Mouse (Mus musculus) liver, embryonic 16.5 days (tissue): ENCODE measurements around the gene Msmb. TPM values are rescaled to one million over a fixed set of nuclear protein-coding genes. Genes with fewer than 3 reads are reported as not detected.
"Not testable (repeated sequence)": the region's sequence is repeated elsewhere in the genome, so short reads cannot be mapped to it uniquely, and the experiment has no call there.

Source experiments
- ATAC-seq: fragments of 200-750 bp; cut with Nextera tagmentation; 2 replicates; pipeline ENCODE4 v1.8.0; 2017; ENCODE audit warnings: low read depth, mild to moderate bottlenecking, moderate number of reproducible peaks, moderate library complexity
- H3K27ac ChIP-seq: fragments of 300-500 bp; sonication (generic); 2 replicates; pipeline ENCODE4 v1.5.1; 2014; ENCODE audit warnings: mild to moderate bottlenecking, low read length
- H3K27me3 ChIP-seq: fragments of 300-500 bp; sonication (generic); 2 replicates; pipeline ENCODE4 v1.6.1; 2014; ENCODE audit warnings: low read depth, low read length, mixed read lengths; ENCODE audit not compliant: control insufficient read depth, insufficient read depth
- H3K36me3 ChIP-seq: fragments of 300-500 bp; sonication (generic); 2 replicates; pipeline ENCODE4 v1.6.1; 2014; ENCODE audit warnings: mild to moderate bottlenecking; ENCODE audit not compliant: control insufficient read depth, insufficient read depth
- H3K4me1 ChIP-seq: fragments of 300-500 bp; sonication (generic); 2 replicates; pipeline ENCODE4 v1.6.1; 2014; ENCODE audit warnings: low read depth, low read length, mixed read lengths; ENCODE audit not compliant: control insufficient read depth
- H3K4me2 ChIP-seq: fragments of 300-500 bp; sonication (generic); 2 replicates; pipeline ENCODE4 v1.6.1; 2014; ENCODE audit warnings: low read depth, low read length, mixed read lengths
- H3K4me3 ChIP-seq: fragments of 300-500 bp; sonication (generic); 2 replicates; pipeline ENCODE4 v1.5.1; 2014; ENCODE audit warnings: low read depth, mild to moderate bottlenecking, low read length
- H3K9ac ChIP-seq: fragments of 300-500 bp; sonication (generic); 2 replicates; pipeline ENCODE4 v1.6.1; 2014; ENCODE audit warnings: low read depth, low read length
- H3K9me3 ChIP-seq: fragments of 300-500 bp; sonication (generic); replicated peaks from 2 replicates; pipeline ENCODE4 v1.6.1; 2016; ENCODE audit warnings: low read length; ENCODE audit not compliant: control insufficient read depth
- WGBS: fragments of 180-500 bp; shearing (Covaris S2); extraction: QIAGEN DNeasy Blood & Tissue Kit; methylation state at CpG from one replicate; pipeline ENCODE4 v1.1.7; 2014; ENCODE audit not compliant: insufficient replicate concordance; 5-methylcytosine and 5-hydroxymethylcytosine counted together
- polyA plus RNA-seq: library from polyadenylated mRNA; unstranded; fragments of >200 nt; fragmentation: Nextera tagmentation; extraction: Ambion mirVana; gene quantifications from 2 replicates; pipeline ENCODE4 v1.2.1, GENCODE M21; 2015

Gene Msmb
- polyA plus RNA-seq, 1 experiment from 2014 or later = not detected

DNA sequence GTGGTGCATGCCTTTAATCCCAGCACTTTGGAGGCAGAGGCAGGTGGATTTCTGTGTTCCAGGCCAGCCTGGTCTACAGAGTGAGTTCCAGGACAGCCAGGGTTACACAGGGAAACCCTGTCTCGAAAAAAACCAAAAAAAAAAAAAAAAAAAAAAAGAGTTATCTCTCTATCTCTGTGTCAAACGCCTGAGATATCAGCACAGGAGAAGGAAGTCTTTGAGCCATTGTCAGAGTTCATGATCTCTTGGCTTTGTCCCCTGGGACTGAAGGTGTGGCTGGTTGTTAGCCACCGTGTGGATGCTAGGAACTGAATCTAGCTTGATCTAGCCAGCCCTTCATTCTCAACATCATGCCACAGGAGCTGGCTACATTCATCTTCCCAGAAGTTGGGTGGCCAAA, 5.4 kb upstream of the Msmb start:
- not testable (repeated sequence) for H3K27ac ChIP-seq, H3K9ac ChIP-seq, ATAC-seq, H3K4me2 ChIP-seq, H3K27me3 ChIP-seq, H3K36me3 ChIP-seq, H3K4me3 ChIP-seq, H3K9me3 ChIP-seq
- WGBS = 15% methylated on average over 3 of the region's 3 CpGs
- H3K4me1 ChIP-seq = peaks cover 39% of the 10 kb centered on the region

GRCm38 (mm10) chr14:32140359-32140965, 1.4 kb upstream of the Msmb start:
- no peak for ATAC-seq
- Histone ChIP-seq H3K27me3 (no peaks in the 10 kb centered on the region), H3K36me3 (no peaks in the 10 kb centered on the region), H3K4me2 (no peak overlapping the region), H3K4me3 (no peak overlapping the region), H3K27ac (no peak overlapping the region), H3K4me1 (peaks cover 14% of the 10 kb centered on the region), H3K9me3 (no peaks in the 10 kb centered on the region), H3K9ac (no peak overlapping the region)
- WGBS = 45% methylated on average over 5 of the region's 5 CpGs

DNA sequence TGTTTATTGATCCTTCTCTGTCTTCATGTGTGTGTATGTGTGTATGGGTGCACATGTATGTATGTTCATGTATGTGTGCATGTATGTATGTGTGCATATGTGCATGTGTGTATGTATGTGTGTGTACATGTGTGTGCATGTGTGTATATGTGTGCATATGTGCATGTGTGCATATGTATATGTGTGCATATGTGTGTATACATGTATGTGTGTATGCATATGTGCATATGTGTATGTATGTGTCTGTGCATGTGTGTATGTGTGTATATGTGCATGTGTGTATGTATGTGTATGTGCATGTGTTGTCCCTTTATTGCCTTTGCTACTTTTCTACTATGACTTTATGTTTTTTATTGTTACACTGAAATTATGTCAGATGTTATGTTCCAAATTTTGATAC, 2.9 kb downstream of the Msmb start:
- H3K27me3 ChIP-seq = no peaks in the 10 kb centered on the region
- H3K27ac ChIP-seq = no peak overlapping the region
- no peak overlapping the region for H3K4me3 ChIP-seq
- no peaks in the 10 kb centered on the region for H3K36me3 ChIP-seq
- no peak for ATAC-seq
- no peaks in the 10 kb centered on the region for H3K9me3 ChIP-seq
- no peak overlapping the region for H3K9ac ChIP-seq
- peaks cover 19% of the 10 kb centered on the region for H3K4me1 ChIP-seq
- H3K4me2 ChIP-seq = no peak overlapping the region

DNA sequence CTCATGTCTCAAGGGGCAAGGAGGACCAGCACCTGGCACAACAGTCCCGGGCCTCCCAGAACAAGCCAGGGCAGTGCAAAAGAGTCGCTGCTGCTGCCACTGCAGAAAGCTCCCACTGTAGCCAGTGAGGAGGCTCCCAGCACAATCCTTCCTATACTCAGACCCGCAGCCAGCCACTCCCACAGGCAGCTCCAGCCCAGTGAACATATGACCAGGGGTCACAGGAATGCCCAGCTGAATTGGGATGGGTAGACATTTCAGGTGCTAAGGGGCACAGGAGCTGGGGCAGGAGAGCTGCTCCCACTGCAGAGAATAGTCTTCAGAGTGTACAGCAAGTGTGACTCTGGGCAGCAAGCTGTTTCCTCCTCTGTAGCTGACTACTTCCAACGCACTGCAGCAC, 3.6 kb downstream of the Msmb start:
- Histone ChIP-seq H3K27ac (peak overlapping the region; percentile 93), H3K4me1 (peaks cover 19% of the 10 kb centered on the region), H3K27me3 (no peaks in the 10 kb centered on the region), H3K4me2 (peak overlapping the region; percentile 66), H3K4me3 (peak overlapping the region; percentile 45), H3K36me3 (no peaks in the 10 kb centered on the region), H3K9ac (peak overlapping the region; percentile 60), H3K9me3 (no peaks in the 10 kb centered on the region)
- 40% methylated on average over 4 of the region's 4 CpGs for WGBS
- ATAC-seq = peak; percentile 23; the same call in 1 of the 2 replicates

DNA sequence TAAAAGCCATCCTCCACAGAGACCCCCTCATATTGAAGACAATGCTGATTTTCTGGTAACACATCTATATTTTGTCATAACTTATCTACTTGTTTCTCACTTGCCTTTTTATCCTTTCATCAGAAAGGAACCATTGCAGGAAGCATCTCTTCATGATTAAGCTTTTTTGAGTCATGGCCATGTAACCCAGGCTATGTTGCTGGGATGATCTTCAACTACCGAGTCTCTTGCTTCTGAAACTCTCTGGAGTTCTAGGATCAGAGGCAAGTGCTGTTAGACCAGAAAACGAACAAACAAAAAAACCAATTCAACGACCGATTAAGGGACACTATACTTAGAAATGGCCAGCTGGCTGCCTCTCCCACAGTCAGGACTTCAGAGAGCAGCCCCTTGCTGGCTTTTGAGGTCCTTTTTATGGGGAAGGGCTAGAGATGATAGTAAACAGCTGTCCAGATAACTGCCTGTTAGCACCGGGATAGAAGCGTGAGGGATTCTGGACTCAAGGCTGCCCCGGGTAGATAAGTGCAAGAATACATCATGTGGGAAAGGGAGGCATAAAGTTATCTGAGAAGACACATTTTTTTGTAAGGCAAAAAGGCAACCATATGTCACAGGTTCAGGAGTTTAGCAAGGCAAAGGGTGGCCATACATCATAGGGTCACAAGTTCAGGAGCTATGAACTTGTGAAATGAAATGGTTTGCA, 4.1 kb downstream of the Msmb start:
- H3K9ac ChIP-seq = peak overlapping the region; percentile 60
- no peaks in the 10 kb centered on the region for H3K9me3 ChIP-seq
- ATAC-seq = peak; percentile 98
- WGBS = 19% methylated on average over 7 of the region's 7 CpGs
- peaks cover 19% of the 10 kb centered on the region for H3K4me1 ChIP-seq
- H3K27ac ChIP-seq = peak overlapping the region; percentile 93
- peak overlapping the region; percentile 66 for H3K4me2 ChIP-seq
- H3K27me3 ChIP-seq = no peaks in the 10 kb centered on the region
- no peaks in the 10 kb centered on the region for H3K36me3 ChIP-seq
- H3K4me3 ChIP-seq = peak overlapping the region; percentile 45

DNA sequence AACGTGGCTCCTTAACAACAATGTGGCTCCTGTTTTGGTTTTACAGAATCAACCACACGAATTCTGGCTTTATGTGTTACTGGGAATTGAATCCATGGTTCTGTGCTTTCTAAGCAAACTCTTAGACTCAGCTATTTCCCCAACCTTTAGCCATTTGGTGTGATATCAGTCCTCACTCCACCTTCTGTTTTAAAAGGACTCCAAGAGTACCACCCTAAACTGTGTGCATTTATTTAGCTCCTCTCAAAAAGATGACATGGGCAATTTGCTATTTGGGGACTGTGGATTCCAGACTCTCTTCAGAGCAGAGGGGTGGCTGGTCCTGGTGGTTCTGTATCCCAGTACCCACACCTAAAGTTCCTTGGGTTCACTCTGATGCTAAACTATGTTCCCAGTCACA, 4.8 kb downstream of the Msmb start:
- WGBS = 31% methylated on average over 2 of the region's 2 CpGs
- peak; percentile 44 for ATAC-seq
- Histone ChIP-seq H3K9ac (peak overlapping the region; percentile 29; the same call in 1 of the 2 replicates), H3K4me1 (peaks cover 19% of the 10 kb centered on the region), H3K4me3 (peak overlapping the region; percentile 45; the same call in 1 of the 2 replicates), H3K4me2 (peak overlapping the region; percentile 66), H3K9me3 (no peaks in the 10 kb centered on the region), H3K27me3 (no peaks in the 10 kb centered on the region), H3K36me3 (no peaks in the 10 kb centered on the region), H3K27ac (peak overlapping the region; percentile 93)

DNA sequence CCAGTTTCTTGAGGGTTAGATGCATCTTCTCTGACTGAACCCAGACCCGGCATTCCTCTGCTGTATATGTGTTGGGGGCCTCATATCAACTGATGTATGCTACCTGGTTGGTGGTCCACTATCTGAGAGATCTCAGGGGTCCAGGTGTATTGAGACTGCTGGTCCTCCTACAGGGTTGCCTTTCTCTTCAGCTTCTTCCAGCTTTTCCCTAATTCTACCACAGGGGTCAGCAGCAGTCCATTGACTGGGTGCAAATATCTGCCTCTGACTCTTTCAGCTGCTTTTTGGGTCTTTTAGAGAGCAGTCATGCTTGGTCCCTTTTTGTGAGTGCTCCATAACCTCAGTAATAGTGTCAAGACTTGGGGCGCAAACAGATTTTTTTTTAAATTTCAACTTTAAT, 9.0 kb downstream of the Msmb start:
- no peaks in the 10 kb centered on the region for H3K36me3 ChIP-seq
- no peaks in the 10 kb centered on the region for H3K9me3 ChIP-seq
- ATAC-seq = no peak
- no peak overlapping the region for H3K4me3 ChIP-seq
- WGBS = 81% methylated on average over 2 of the region's 2 CpGs
- H3K4me1 ChIP-seq = peaks cover 12% of the 10 kb centered on the region
- H3K27me3 ChIP-seq = no peaks in the 10 kb centered on the region
- H3K4me2 ChIP-seq = no peak overlapping the region
- no peak overlapping the region for H3K27ac ChIP-seq
- no peak overlapping the region for H3K9ac ChIP-seq

GRCm38 (mm10) chr14:32152243-32152965, 10.6 kb downstream of the Msmb start:
- Histone ChIP-seq H3K4me3 (no peak overlapping the region), H3K9me3 (no peaks in the 10 kb centered on the region), H3K27ac (no peak overlapping the region), H3K4me1 (no peaks in the 10 kb centered on the region), H3K4me2 (no peak overlapping the region), H3K9ac (no peak overlapping the region), H3K27me3 (no peaks in the 10 kb centered on the region), H3K36me3 (no peaks in the 10 kb centered on the region)
- 83% methylated on average over 18 of the region's 18 CpGs for WGBS
- ATAC-seq = no peak

DNA sequence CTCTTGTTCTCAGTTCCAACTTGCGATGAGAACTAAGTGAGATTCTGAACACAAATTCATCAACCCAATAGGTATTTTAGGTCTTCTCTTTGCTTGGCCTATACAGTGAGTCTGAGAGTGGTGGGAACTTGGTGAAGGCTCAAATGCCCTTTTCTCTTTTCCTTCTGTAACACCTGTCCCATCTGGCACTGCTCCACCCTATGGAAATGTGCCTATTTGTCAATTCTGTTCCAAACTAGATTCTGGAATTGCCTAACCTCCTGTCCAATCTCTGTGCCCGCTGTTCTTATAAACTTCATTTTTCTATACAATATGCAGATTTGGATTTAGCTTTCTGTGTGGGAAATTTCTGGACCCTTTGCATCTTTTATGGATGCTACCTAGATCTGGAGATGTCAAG, 11.3 kb downstream of the Msmb start:
- H3K4me3 ChIP-seq = no peak overlapping the region
- no peak overlapping the region for H3K9ac ChIP-seq
- no peaks in the 10 kb centered on the region for H3K27me3 ChIP-seq
- no peak overlapping the region for H3K27ac ChIP-seq
- no peaks in the 10 kb centered on the region for H3K4me1 ChIP-seq
- H3K4me2 ChIP-seq = no peak overlapping the region
- no peaks in the 10 kb centered on the region for H3K9me3 ChIP-seq
- 81% methylated on average over 2 of the region's 2 CpGs for WGBS
- no peak for ATAC-seq
- H3K36me3 ChIP-seq = no peaks in the 10 kb centered on the region
